Mouse (Mus musculus): ENCODE measurements around the gene Gm11492. TPM values are rescaled to one million over a fixed set of nuclear protein-coding genes. Genes with fewer than 3 reads are reported as not detected.

The Gm11492 gene
- polyA plus RNA-seq, 1 experiment from 2014 or later = not detected

- no peaks in the 10 kb centered on the region for H3K9me3 ChIP-seq (ENCODE audit: control insufficient read depth, low read length)
- H3K4me3 ChIP-seq (ENCODE audit: low read depth, low read length) = no peak overlapping the region
- no peak for DNase-seq (ENCODE audit: low spot score)
- ATAC-seq (ENCODE audit: insufficient number of reproducible peaks, low FRiP score, low TSS enrichment, low read depth) = no peak
- H3K27ac ChIP-seq (replicated peaks; ENCODE audit: low read depth, low read length) = no peak overlapping the region
- no peaks in the 10 kb centered on the region for H3K36me3 ChIP-seq (ENCODE audit: control insufficient read depth, insufficient read depth, low read length)
- no peak overlapping the region for H3K9ac ChIP-seq (ENCODE audit: low read length)
- H3K4me2 ChIP-seq (ENCODE audit: low read depth, severe bottlenecking) = no peak overlapping the region
- H3K4me1 ChIP-seq (ENCODE audit: control insufficient read depth, insufficient read depth, low read length) = peaks cover 12% of the 10 kb centered on the region; the same call in 1 of the 2 replicates
- 88% methylated on average over 12 of the region's 12 CpGs for WGBS
- no peaks in the 10 kb centered on the region for H3K27me3 ChIP-seq (ENCODE audit: control insufficient read depth, insufficient read depth, low read length)
Observed at GRCm38 (mm10) chr11:87581161-87581865, 14.9 kb downstream of the Gm11492 start.

GRCm38 (mm10) chr11:87581933-87582710, 15.7 kb downstream of the Gm11492 start:
- Histone ChIP-seq H3K27ac (replicated peaks; ENCODE audit: low read depth, low read length) (no peak overlapping the region), H3K9me3 (ENCODE audit: control insufficient read depth, low read length) (no peaks in the 10 kb centered on the region), H3K36me3 (ENCODE audit: control insufficient read depth, insufficient read depth, low read length) (no peaks in the 10 kb centered on the region), H3K4me2 (ENCODE audit: low read depth, severe bottlenecking) (no peak overlapping the region), H3K9ac (ENCODE audit: low read length) (no peak overlapping the region), H3K4me3 (ENCODE audit: low read depth, low read length) (no peak overlapping the region), H3K4me1 (ENCODE audit: control insufficient read depth, insufficient read depth, low read length) (peaks cover 12% of the 10 kb centered on the region; the same call in 1 of the 2 replicates), H3K27me3 (ENCODE audit: control insufficient read depth, insufficient read depth, low read length) (no peaks in the 10 kb centered on the region)
- DNase-seq (ENCODE audit: low spot score) (no peak), ATAC-seq (ENCODE audit: insufficient number of reproducible peaks, low FRiP score, low TSS enrichment, low read depth) (no peak)
- 83% methylated on average over 8 of the region's 8 CpGs for WGBS

GRCm38 (mm10) chr11:87583291-87584034, 17.0 kb downstream of the Gm11492 start:
- Histone ChIP-seq H3K27me3 (ENCODE audit: control insufficient read depth, insufficient read depth, low read length) (no peaks in the 10 kb centered on the region), H3K27ac (replicated peaks; ENCODE audit: low read depth, low read length) (no peak overlapping the region), H3K9me3 (ENCODE audit: control insufficient read depth, low read length) (no peaks in the 10 kb centered on the region), H3K9ac (ENCODE audit: low read length) (no peak overlapping the region), H3K36me3 (ENCODE audit: control insufficient read depth, insufficient read depth, low read length) (no peaks in the 10 kb centered on the region), H3K4me1 (ENCODE audit: control insufficient read depth, insufficient read depth, low read length) (0 out of 2 replicates have a peak, but pooled peaks cover 2% of the 10 kb centered on the region), H3K4me3 (ENCODE audit: low read depth, low read length) (no peak overlapping the region), H3K4me2 (ENCODE audit: low read depth, severe bottlenecking) (no peak overlapping the region)
- ATAC-seq (ENCODE audit: insufficient number of reproducible peaks, low FRiP score, low TSS enrichment, low read depth) (no peak), DNase-seq (ENCODE audit: low spot score) (no peak)
- 86% methylated on average over 6 of the region's 6 CpGs for WGBS

GRCm38 (mm10) chr11:87584711-87585505, 18.5 kb downstream of the Gm11492 start:
- Histone ChIP-seq H3K27ac (replicated peaks; ENCODE audit: low read depth, low read length) (no peak overlapping the region), H3K36me3 (ENCODE audit: control insufficient read depth, insufficient read depth, low read length) (no peaks in the 10 kb centered on the region), H3K9me3 (ENCODE audit: control insufficient read depth, low read length) (no peaks in the 10 kb centered on the region), H3K9ac (ENCODE audit: low read length) (no peak overlapping the region), H3K4me3 (ENCODE audit: low read depth, low read length) (no peak overlapping the region), H3K27me3 (ENCODE audit: control insufficient read depth, insufficient read depth, low read length) (no peaks in the 10 kb centered on the region), H3K4me2 (ENCODE audit: low read depth, severe bottlenecking) (no peak overlapping the region), H3K4me1 (ENCODE audit: control insufficient read depth, insufficient read depth, low read length) (no peaks in the 10 kb centered on the region)
- no peak for ATAC-seq (ENCODE audit: insufficient number of reproducible peaks, low FRiP score, low TSS enrichment, low read depth)
- 87% methylated on average over 10 of the region's 10 CpGs for WGBS
- no peak for DNase-seq (ENCODE audit: low spot score)

GRCm38 (mm10) chr11:87587211-87587874, 20.9 kb downstream of the Gm11492 start:
- H3K9me3 ChIP-seq (ENCODE audit: control insufficient read depth, low read length) = no peaks in the 10 kb centered on the region
- no peaks in the 10 kb centered on the region for H3K27me3 ChIP-seq (ENCODE audit: control insufficient read depth, insufficient read depth, low read length)
- no peak overlapping the region for H3K27ac ChIP-seq (replicated peaks; ENCODE audit: low read depth, low read length)
- H3K9ac ChIP-seq (ENCODE audit: low read length) = no peak overlapping the region
- H3K4me1 ChIP-seq (ENCODE audit: control insufficient read depth, insufficient read depth, low read length) = peaks cover 7% of the 10 kb centered on the region; the same call in 1 of the 2 replicates
- ATAC-seq (ENCODE audit: insufficient number of reproducible peaks, low FRiP score, low TSS enrichment, low read depth) = no peak
- WGBS = 95% methylated on average over 5 of the region's 5 CpGs
- no peak overlapping the region for H3K4me2 ChIP-seq (ENCODE audit: low read depth, severe bottlenecking)
- no peak overlapping the region for H3K4me3 ChIP-seq (ENCODE audit: low read depth, low read length)
- no peak for DNase-seq (ENCODE audit: low spot score)
- H3K36me3 ChIP-seq (ENCODE audit: control insufficient read depth, insufficient read depth, low read length) = no peaks in the 10 kb centered on the region

- ATAC-seq (ENCODE audit: insufficient number of reproducible peaks, low FRiP score, low TSS enrichment, low read depth) = no peak
- H3K4me2 ChIP-seq (ENCODE audit: low read depth, severe bottlenecking) = no peak overlapping the region
- H3K9ac ChIP-seq (ENCODE audit: low read length) = no peak overlapping the region
- H3K27me3 ChIP-seq (ENCODE audit: control insufficient read depth, insufficient read depth, low read length) = no peaks in the 10 kb centered on the region
- H3K27ac ChIP-seq (replicated peaks; ENCODE audit: low read depth, low read length) = no peak overlapping the region
- no peaks in the 10 kb centered on the region for H3K9me3 ChIP-seq (ENCODE audit: control insufficient read depth, low read length)
- peaks cover 16% of the 10 kb centered on the region for H3K4me1 ChIP-seq (ENCODE audit: control insufficient read depth, insufficient read depth, low read length)
- H3K36me3 ChIP-seq (ENCODE audit: control insufficient read depth, insufficient read depth, low read length) = no peaks in the 10 kb centered on the region
- H3K4me3 ChIP-seq (ENCODE audit: low read depth, low read length) = no peak overlapping the region
- WGBS = 89% methylated on average over 8 of the region's 8 CpGs
- no peak for DNase-seq (ENCODE audit: low spot score)
Observed at GRCm38 (mm10) chr11:87589605-87590004, 23.2 kb downstream of the Gm11492 start.

GRCm38 (mm10) chr11:87590841-87591525, 24.5 kb downstream of the Gm11492 start:
- DNase-seq (ENCODE audit: low spot score) = peak; percentile 64
- H3K4me3 ChIP-seq (ENCODE audit: low read depth, low read length) = peak overlapping the region; percentile 73
- peaks cover 21% of the 10 kb centered on the region for H3K4me1 ChIP-seq (ENCODE audit: control insufficient read depth, insufficient read depth, low read length)
- no peaks in the 10 kb centered on the region for H3K9me3 ChIP-seq (ENCODE audit: control insufficient read depth, low read length)
- H3K27me3 ChIP-seq (ENCODE audit: control insufficient read depth, insufficient read depth, low read length) = no peaks in the 10 kb centered on the region
- H3K36me3 ChIP-seq (ENCODE audit: control insufficient read depth, insufficient read depth, low read length) = no peaks in the 10 kb centered on the region
- H3K27ac ChIP-seq (replicated peaks; ENCODE audit: low read depth, low read length) = peak overlapping the region; percentile 81
- peak overlapping the region; percentile 88 for H3K9ac ChIP-seq (ENCODE audit: low read length)
- no peak for ATAC-seq (ENCODE audit: insufficient number of reproducible peaks, low FRiP score, low TSS enrichment, low read depth)
- 3% methylated on average over 25 of the region's 25 CpGs for WGBS
- H3K4me2 ChIP-seq (ENCODE audit: low read depth, severe bottlenecking) = peak overlapping the region; percentile 75
